Mouse (Mus musculus) hindbrain, embryonic 13.5 days (tissue): Measurements from ENCODE around the gene Rbfox2. TPM values are rescaled to one million over a fixed set of nuclear protein-coding genes. Genes with fewer than 3 reads are reported as not detected.
A peak's percentile ranks its signal among the peaks of the same experiment; 100 is the strongest.

ENCODE experiments used
- ATAC-seq: fragments of 200-750 bp; cut with Nextera tagmentation; 2 replicates; pipeline ENCODE4 v1.8.0; 2017; ENCODE audit warnings: moderate TSS enrichment; ENCODE audit not compliant: low FRiP score
- H3K27ac ChIP-seq: fragments of 300-500 bp; sonication (generic); 2 replicates; pipeline ENCODE4 v1.5.1; 2015; ENCODE audit warnings: inconsistent platforms, mild to moderate bottlenecking, moderate library complexity
- H3K27me3 ChIP-seq: fragments of 300-500 bp; sonication (generic); 2 replicates; pipeline ENCODE4 v1.6.1; 2015; ENCODE audit warnings: mild to moderate bottlenecking, inconsistent platforms
- H3K36me3 ChIP-seq: fragments of 300-500 bp; sonication (generic); 2 replicates; pipeline ENCODE4 v1.6.1; 2015; ENCODE audit warnings: mild to moderate bottlenecking, inconsistent platforms
- H3K4me1 ChIP-seq: fragments of 300-500 bp; sonication (generic); replicated peaks from 2 replicates; pipeline ENCODE4 v1.6.1; 2015; ENCODE audit warnings: inconsistent platforms
- H3K4me2 ChIP-seq: fragments of 300-500 bp; sonication (generic); 2 replicates; pipeline ENCODE4 v1.6.1; 2015; ENCODE audit warnings: inconsistent platforms, mild to moderate bottlenecking, moderate library complexity
- H3K4me3 ChIP-seq: fragments of 300-500 bp; sonication (generic); 2 replicates; pipeline ENCODE4 v1.5.1; 2015; ENCODE audit warnings: mild to moderate bottlenecking, inconsistent platforms
- H3K9ac ChIP-seq: fragments of 300-500 bp; sonication (generic); 2 replicates; pipeline ENCODE4 v1.6.1; 2015; ENCODE audit warnings: mild to moderate bottlenecking, inconsistent platforms
- H3K9me3 ChIP-seq: fragments of 300-500 bp; sonication (generic); 2 replicates; pipeline ENCODE4 v1.6.1; 2016; ENCODE audit warnings: inconsistent platforms
- WGBS: fragments of 180-500 bp; shearing (Covaris S2); methylation state at CpG from one replicate; pipeline ENCODE4 v1.1.7; 2015; 5-methylcytosine and 5-hydroxymethylcytosine counted together
- polyA plus RNA-seq: library from polyadenylated mRNA; unstranded; fragments of >200 nt; fragmentation: Nextera tagmentation; extraction: Ambion mirVana; gene quantifications from 2 replicates; pipeline ENCODE4 v1.2.1, GENCODE M21; 2015

The Rbfox2 gene
- polyA plus RNA-seq, 1 experiment from 2014 or later = 158 TPM

- WGBS = 82% methylated on average over 10 of the region's 10 CpGs
- Histone ChIP-seq H3K27ac (no peak overlapping the region), H3K9ac (no peak overlapping the region), H3K4me1 (no peaks in the 10 kb centered on the region), H3K4me3 (no peak overlapping the region), H3K9me3 (no peaks in the 10 kb centered on the region), H3K36me3 (no peaks in the 10 kb centered on the region), H3K4me2 (no peak overlapping the region), H3K27me3 (0 out of 2 replicates have a peak, but pooled peaks cover under 1% of the 10 kb centered on the region)
- no peak for ATAC-seq
Measured at GRCm38 (mm10) chr15:77323226-77323625, 16.4 kb upstream of the Rbfox2 start.

- 34% methylated on average over 6 of the region's 6 CpGs for WGBS
- Histone ChIP-seq H3K9me3 (no peaks in the 10 kb centered on the region), H3K4me1 (peaks cover 8% of the 10 kb centered on the region), H3K36me3 (no peaks in the 10 kb centered on the region), H3K4me2 (no peak overlapping the region), H3K9ac (no peak overlapping the region), H3K27ac (no peak overlapping the region), H3K4me3 (no peak overlapping the region), H3K27me3 (0 out of 2 replicates have a peak, but pooled peaks cover 9% of the 10 kb centered on the region)
- ATAC-seq = no peak
Measured at GRCm38 (mm10) chr15:77313701-77314100, 6.9 kb upstream of the Rbfox2 start.

GRCm38 (mm10) chr15:77312796-77313195 is 6.0 kb upstream of the Rbfox2 start:
- H3K4me1 ChIP-seq = peaks cover 8% of the 10 kb centered on the region
- no peak overlapping the region for H3K9ac ChIP-seq
- H3K9me3 ChIP-seq = no peaks in the 10 kb centered on the region
- no peak for ATAC-seq
- no peak overlapping the region for H3K4me2 ChIP-seq
- H3K4me3 ChIP-seq = no peak overlapping the region
- no peaks in the 10 kb centered on the region for H3K36me3 ChIP-seq
- no peak overlapping the region for H3K27ac ChIP-seq
- H3K27me3 ChIP-seq = 0 out of 2 replicates have a peak, but pooled peaks cover 5% of the 10 kb centered on the region
- WGBS = 96% methylated on average over 7 of the region's 7 CpGs

GRCm38 (mm10) chr15:77307767-77308495 is 1.1 kb upstream of the Rbfox2 start:
- no peak overlapping the region for H3K4me3 ChIP-seq
- H3K9me3 ChIP-seq = no peaks in the 10 kb centered on the region
- WGBS = 87% methylated on average over 4 of the region's 4 CpGs
- H3K27ac ChIP-seq = no peak overlapping the region
- no peaks in the 10 kb centered on the region for H3K27me3 ChIP-seq
- H3K9ac ChIP-seq = peak overlapping the region; percentile 98; the same call in 1 of the 2 replicates
- no peak overlapping the region; the same call in 1 of the 2 replicates for H3K4me2 ChIP-seq
- no peaks in the 10 kb centered on the region for H3K36me3 ChIP-seq
- no peak for ATAC-seq
- peaks cover 30% of the 10 kb centered on the region for H3K4me1 ChIP-seq

- H3K4me1 ChIP-seq = peaks cover 40% of the 10 kb centered on the region
- no peaks in the 10 kb centered on the region for H3K27me3 ChIP-seq
- H3K9me3 ChIP-seq = no peaks in the 10 kb centered on the region
- H3K9ac ChIP-seq = peak overlapping the region; percentile 98
- H3K27ac ChIP-seq = peak overlapping the region; percentile 99
- peak; percentile 57 for ATAC-seq
- H3K36me3 ChIP-seq = no peaks in the 10 kb centered on the region; the same call in 1 of the 2 replicates
- peak overlapping the region; percentile 67 for H3K4me2 ChIP-seq
- under 1% methylated on average over 53 of the region's 54 CpGs for WGBS
- peak overlapping the region; percentile 95 for H3K4me3 ChIP-seq
Measured at GRCm38 (mm10) chr15:77305852-77306546, 805 bp downstream of the Rbfox2 start.

GRCm38 (mm10) chr15:77304960-77305359 is 1.8 kb downstream of the Rbfox2 start:
- Histone ChIP-seq H3K4me1 (peaks cover 44% of the 10 kb centered on the region), H3K27ac (peak overlapping the region; percentile 31; the same call in 1 of the 2 replicates), H3K4me2 (peak overlapping the region; percentile 67), H3K9me3 (no peaks in the 10 kb centered on the region), H3K4me3 (peak overlapping the region; percentile 95), H3K9ac (peak overlapping the region; percentile 98), H3K27me3 (no peaks in the 10 kb centered on the region), H3K36me3 (no peaks in the 10 kb centered on the region; the same call in 1 of the 2 replicates)
- WGBS = 10% methylated on average over 3 of the region's 3 CpGs
- ATAC-seq = no peak

GRCm38 (mm10) chr15:77301122-77301521 is 5.7 kb downstream of the Rbfox2 start:
- Histone ChIP-seq H3K4me2 (no peak overlapping the region), H3K4me3 (no peak overlapping the region), H3K27ac (no peak overlapping the region), H3K4me1 (peaks cover 57% of the 10 kb centered on the region), H3K36me3 (no peaks in the 10 kb centered on the region; the same call in 1 of the 2 replicates), H3K9me3 (no peaks in the 10 kb centered on the region), H3K27me3 (no peaks in the 10 kb centered on the region), H3K9ac (no peak overlapping the region)
- ATAC-seq = no peak
- WGBS = 78% methylated on average over 6 of the region's 6 CpGs

- no peak overlapping the region for H3K27ac ChIP-seq
- no peaks in the 10 kb centered on the region for H3K9me3 ChIP-seq
- no peak overlapping the region for H3K4me2 ChIP-seq
- H3K36me3 ChIP-seq = no peaks in the 10 kb centered on the region; the same call in 1 of the 2 replicates
- H3K9ac ChIP-seq = no peak overlapping the region
- ATAC-seq = no peak
- peaks cover 36% of the 10 kb centered on the region for H3K4me1 ChIP-seq
- H3K4me3 ChIP-seq = no peak overlapping the region
- 70% methylated on average over 3 of the region's 3 CpGs for WGBS
- no peaks in the 10 kb centered on the region for H3K27me3 ChIP-seq
Measured at GRCm38 (mm10) chr15:77298564-77298963, 8.2 kb downstream of the Rbfox2 start.

- H3K36me3 ChIP-seq = no peaks in the 10 kb centered on the region; the same call in 1 of the 2 replicates
- no peak overlapping the region for H3K27ac ChIP-seq
- ATAC-seq = no peak
- 83% methylated on average over 2 of the region's 2 CpGs for WGBS
- no peak overlapping the region for H3K9ac ChIP-seq
- no peaks in the 10 kb centered on the region for H3K9me3 ChIP-seq
- H3K4me3 ChIP-seq = no peak overlapping the region
- H3K4me1 ChIP-seq = peaks cover 39% of the 10 kb centered on the region
- H3K27me3 ChIP-seq = no peaks in the 10 kb centered on the region
- H3K4me2 ChIP-seq = no peak overlapping the region
Measured at GRCm38 (mm10) chr15:77296635-77297034, 10.2 kb downstream of the Rbfox2 start.

- no peak overlapping the region for H3K4me2 ChIP-seq
- no peaks in the 10 kb centered on the region for H3K9me3 ChIP-seq
- H3K9ac ChIP-seq = no peak overlapping the region
- no peaks in the 10 kb centered on the region for H3K36me3 ChIP-seq
- 93% methylated on average over 3 of the region's 3 CpGs for WGBS
- 0 out of 2 replicates have a peak overlapping the region, but pooled peaks have one; percentile 0 for H3K27ac ChIP-seq
- H3K4me1 ChIP-seq = peaks cover 23% of the 10 kb centered on the region
- no peak overlapping the region for H3K4me3 ChIP-seq
- H3K27me3 ChIP-seq = no peaks in the 10 kb centered on the region
- no peak for ATAC-seq
Measured at GRCm38 (mm10) chr15:77293493-77293892, 13.3 kb downstream of the Rbfox2 start.

- no peak overlapping the region for H3K4me3 ChIP-seq
- WGBS = 65% methylated on average over 6 of the region's 6 CpGs
- no peak overlapping the region for H3K4me2 ChIP-seq
- no peaks in the 10 kb centered on the region for H3K9me3 ChIP-seq
- H3K4me1 ChIP-seq = peaks cover 16% of the 10 kb centered on the region
- ATAC-seq = no peak
- H3K27me3 ChIP-seq = no peaks in the 10 kb centered on the region
- H3K36me3 ChIP-seq = no peaks in the 10 kb centered on the region
- no peak overlapping the region for H3K9ac ChIP-seq
- H3K27ac ChIP-seq = no peak overlapping the region
Measured at GRCm38 (mm10) chr15:77292381-77292780, 14.4 kb downstream of the Rbfox2 start.

GRCm38 (mm10) chr15:77291471-77291870 is 15.3 kb downstream of the Rbfox2 start:
- Histone ChIP-seq H3K4me3 (no peak overlapping the region), H3K9me3 (no peaks in the 10 kb centered on the region), H3K4me1 (peaks cover 16% of the 10 kb centered on the region), H3K27ac (no peak overlapping the region), H3K27me3 (no peaks in the 10 kb centered on the region), H3K9ac (no peak overlapping the region), H3K36me3 (no peaks in the 10 kb centered on the region), H3K4me2 (no peak overlapping the region)
- ATAC-seq = no peak
- WGBS = 72% methylated on average over 7 of the region's 7 CpGs
